Mouse (Mus musculus) forebrain, postnatal 0 days (tissue): ENCODE data around the gene Gramd1c. TPM values are rescaled to one million over a fixed set of nuclear protein-coding genes. Genes with fewer than 3 reads are reported as not detected.
A peak's percentile ranks its signal among the peaks of the same experiment; 100 is the strongest.

Experiments
- ATAC-seq: fragments of 200-750 bp; cut with Nextera tagmentation; 2 replicates; pipeline ENCODE4 v1.8.0; 2017; ENCODE audit warnings: mild to moderate bottlenecking, moderate library complexity
- DNase-seq: peaks from one replicate; pipeline ENCODE4 v3.0.0-alpha.2; 2015
- H3K27ac ChIP-seq: fragments of 300-500 bp; sonication (generic); 2 replicates; pipeline ENCODE4 v1.5.1; 2014; ENCODE audit warnings: low read depth, mild to moderate bottlenecking, antibody characterized with exemption, low read length, moderate library complexity, mixed read lengths
- H3K27me3 ChIP-seq: fragments of 300-500 bp; sonication (generic); 2 replicates; pipeline ENCODE4 v1.6.1; 2014; ENCODE audit warnings: mild to moderate bottlenecking, low read length, mixed read lengths; ENCODE audit not compliant: insufficient read depth
- H3K36me3 ChIP-seq: fragments of 300-500 bp; sonication (generic); 2 replicates; pipeline ENCODE4 v1.6.1; 2014; ENCODE audit warnings: mild to moderate bottlenecking, moderate library complexity; ENCODE audit not compliant: insufficient read depth
- H3K4me1 ChIP-seq: fragments of 300-500 bp; sonication (generic); 2 replicates; pipeline ENCODE4 v1.6.1; 2014; ENCODE audit warnings: antibody characterized with exemption; ENCODE audit not compliant: insufficient read depth
- H3K4me2 ChIP-seq: fragments of 300-500 bp; sonication (generic); 2 replicates; pipeline ENCODE4 v1.6.1; 2014; ENCODE audit warnings: low read depth, mild to moderate bottlenecking, moderate library complexity
- H3K4me3 ChIP-seq: fragments of 300-500 bp; sonication (generic); 2 replicates; pipeline ENCODE4 v1.5.1; 2014; ENCODE audit warnings: low read depth, low read length, mixed read lengths
- H3K9ac ChIP-seq: fragments of 300-500 bp; sonication (generic); 2 replicates; pipeline ENCODE4 v1.6.1; 2014; ENCODE audit warnings: mild to moderate bottlenecking
- H3K9me3 ChIP-seq: fragments of 300-500 bp; sonication (generic); 2 replicates; pipeline ENCODE4 v1.6.1; 2016; ENCODE audit warnings: low read length
- CTCF ChIP-seq: sonication (generic); IDR thresholded peaks from 2 replicates; pipeline ENCODE4 v1.5.1; 2016; ENCODE audit warnings: antibody characterized with exemption, control low read depth, low read depth
- WGBS: fragments of 180-500 bp; shearing (Covaris S2); extraction: QIAGEN DNeasy Blood & Tissue Kit; methylation state at CpG from one replicate; pipeline ENCODE4 v1.1.7; 2014; 5-methylcytosine and 5-hydroxymethylcytosine counted together
- polyA plus RNA-seq: library from polyadenylated mRNA; unstranded; fragments of >200 nt; fragmentation: Nextera tagmentation; extraction: Ambion mirVana; gene quantifications from 2 replicates; pipeline ENCODE4 v1.2.1, GENCODE M21; 2015
- total RNA-seq: library from RNA; depleted of rRNA; stranded (reverse); fragments of >200 nt; gene quantifications from 2 replicates; pipeline ENCODE4 v1.2.3, GENCODE M21; 2014; rRNA removed

The Gramd1c gene
- total RNA-seq (2.7 and 4.4 TPM in 2 replicates), polyA plus RNA-seq (0.93 and 2.1 TPM in 2 replicates)

DNA sequence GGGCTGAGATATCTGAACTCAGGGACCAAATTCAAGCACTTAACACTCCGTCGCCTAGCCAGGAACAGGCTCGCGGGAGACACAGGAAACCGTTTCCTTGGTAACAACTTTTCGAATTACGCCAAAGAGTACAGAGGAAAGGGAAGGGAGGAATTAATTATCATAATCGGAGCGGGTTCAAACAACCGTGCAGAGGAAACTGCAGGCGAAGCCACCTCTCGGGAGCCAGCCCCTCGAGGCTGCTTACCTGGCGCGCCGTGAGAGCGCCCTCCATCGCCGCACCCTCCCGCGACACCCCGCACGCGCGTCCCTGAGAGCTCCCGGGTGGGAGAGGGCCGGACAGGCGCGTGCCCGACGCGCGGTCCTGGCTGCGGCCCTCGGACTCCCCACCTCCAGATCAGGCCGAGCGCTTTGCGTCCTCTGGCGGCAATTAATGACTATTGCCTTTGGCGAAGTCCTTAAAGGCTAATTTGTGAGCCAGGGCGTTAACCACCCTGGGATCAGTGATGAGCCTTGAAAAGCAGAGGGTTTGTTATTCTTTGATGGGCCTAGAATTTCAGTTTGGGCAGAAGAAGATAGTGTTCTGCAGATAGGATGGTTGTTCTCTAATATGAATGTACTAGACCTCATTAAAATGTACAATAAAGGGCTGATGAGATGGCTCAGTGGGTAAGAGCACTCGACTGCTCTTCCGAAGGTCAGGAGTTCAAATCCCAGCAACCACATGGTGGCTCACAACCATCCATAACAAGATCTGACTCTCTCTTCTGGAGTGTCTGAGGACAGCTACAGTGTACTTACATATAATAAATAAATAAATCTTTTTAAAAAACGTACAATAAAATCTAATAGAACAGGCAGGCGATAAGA is at the start of gene Gramd1c:
TSS of gene Gramd1c (minus strand) at position 321 of the 870 bp plus-strand sequence.
- no peaks in the 10 kb centered on the region for H3K27me3 ChIP-seq
- WGBS = 6% methylated on average over 45 of the region's 45 CpGs

DNA sequence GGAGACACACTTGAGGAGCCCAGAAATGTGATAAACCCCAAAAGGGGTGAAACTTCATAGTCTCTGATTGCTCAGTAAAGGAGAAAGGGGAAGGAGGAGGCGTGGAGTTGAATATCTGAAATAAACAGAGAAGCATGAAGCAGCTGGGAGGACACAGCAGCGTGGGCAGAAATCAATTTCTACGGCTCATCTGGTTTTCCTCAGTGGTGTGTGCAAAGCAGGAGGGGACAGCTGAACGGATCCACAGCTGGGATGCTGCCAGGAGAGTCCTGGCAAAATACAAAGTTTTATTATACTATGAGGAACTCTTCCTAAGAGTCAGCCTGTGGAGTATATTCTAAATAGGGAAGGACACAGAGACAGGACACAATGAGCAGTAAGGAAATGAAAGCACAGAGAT is 45.9 kb upstream of the Gramd1c start:
- peaks cover 57% of the 10 kb centered on the region for H3K36me3 ChIP-seq
- no peak overlapping the region for H3K27ac ChIP-seq
- TF ChIP-seq CTCF = no peak
- H3K9me3 ChIP-seq = no peaks in the 10 kb centered on the region
- H3K4me2 ChIP-seq = no peak overlapping the region
- ATAC-seq (no peak), DNase-seq (no peak)
- WGBS = 80% methylated on average over 4 of the region's 4 CpGs
- no peaks in the 10 kb centered on the region for H3K27me3 ChIP-seq
- no peaks in the 10 kb centered on the region for H3K4me1 ChIP-seq
- H3K9ac ChIP-seq = no peak overlapping the region
- no peak overlapping the region for H3K4me3 ChIP-seq

More for the DNA sequence above, at the start of gene Gramd1c:
- peak within 1 kb of the TSS; percentile 85 for H3K27ac ChIP-seq
- ATAC-seq (peak; percentile 93), DNase-seq (peak; percentile 87)
- no peaks in the 10 kb centered on the region for H3K4me1 ChIP-seq
- no peaks in the 10 kb centered on the region for H3K36me3 ChIP-seq
- H3K9me3 ChIP-seq = no peaks in the 10 kb centered on the region
- H3K4me3 ChIP-seq = peak within 1 kb of the TSS; percentile 46
- peak; percentile 83 for TF ChIP-seq CTCF
- H3K4me2 ChIP-seq = peak within 1 kb of the TSS; percentile 67
- peak within 1 kb of the TSS; percentile 68 for H3K9ac ChIP-seq

DNA sequence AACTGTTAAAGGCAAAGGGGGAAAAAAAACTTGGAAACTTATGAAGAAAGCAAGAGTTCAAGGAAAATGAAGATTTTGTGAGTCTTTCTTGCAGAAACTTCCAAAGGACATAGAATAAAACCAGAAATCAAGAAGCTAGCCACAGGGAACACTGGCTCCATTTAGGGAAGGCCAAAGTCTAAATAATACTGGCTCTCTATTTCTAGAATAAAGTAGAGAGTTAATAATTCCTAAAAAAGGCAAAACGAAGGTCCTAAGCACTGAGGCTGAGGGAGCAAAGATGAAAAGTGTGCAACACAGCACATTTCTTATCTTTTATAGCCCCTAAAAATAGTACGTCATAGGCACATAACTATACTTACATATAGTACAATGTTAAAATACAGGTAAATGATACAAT is 42.1 kb upstream of the Gramd1c start:
- Histone ChIP-seq H3K9me3 (no peaks in the 10 kb centered on the region), H3K4me3 (no peak overlapping the region), H3K36me3 (peaks cover 67% of the 10 kb centered on the region), H3K4me1 (no peaks in the 10 kb centered on the region), H3K27ac (no peak overlapping the region), H3K27me3 (no peaks in the 10 kb centered on the region), H3K4me2 (no peak overlapping the region), H3K9ac (no peak overlapping the region)
- TF ChIP-seq CTCF = no peak
- 93% methylated on average over 2 of the region's 2 CpGs for WGBS
- ATAC-seq (no peak), DNase-seq (no peak)

DNA sequence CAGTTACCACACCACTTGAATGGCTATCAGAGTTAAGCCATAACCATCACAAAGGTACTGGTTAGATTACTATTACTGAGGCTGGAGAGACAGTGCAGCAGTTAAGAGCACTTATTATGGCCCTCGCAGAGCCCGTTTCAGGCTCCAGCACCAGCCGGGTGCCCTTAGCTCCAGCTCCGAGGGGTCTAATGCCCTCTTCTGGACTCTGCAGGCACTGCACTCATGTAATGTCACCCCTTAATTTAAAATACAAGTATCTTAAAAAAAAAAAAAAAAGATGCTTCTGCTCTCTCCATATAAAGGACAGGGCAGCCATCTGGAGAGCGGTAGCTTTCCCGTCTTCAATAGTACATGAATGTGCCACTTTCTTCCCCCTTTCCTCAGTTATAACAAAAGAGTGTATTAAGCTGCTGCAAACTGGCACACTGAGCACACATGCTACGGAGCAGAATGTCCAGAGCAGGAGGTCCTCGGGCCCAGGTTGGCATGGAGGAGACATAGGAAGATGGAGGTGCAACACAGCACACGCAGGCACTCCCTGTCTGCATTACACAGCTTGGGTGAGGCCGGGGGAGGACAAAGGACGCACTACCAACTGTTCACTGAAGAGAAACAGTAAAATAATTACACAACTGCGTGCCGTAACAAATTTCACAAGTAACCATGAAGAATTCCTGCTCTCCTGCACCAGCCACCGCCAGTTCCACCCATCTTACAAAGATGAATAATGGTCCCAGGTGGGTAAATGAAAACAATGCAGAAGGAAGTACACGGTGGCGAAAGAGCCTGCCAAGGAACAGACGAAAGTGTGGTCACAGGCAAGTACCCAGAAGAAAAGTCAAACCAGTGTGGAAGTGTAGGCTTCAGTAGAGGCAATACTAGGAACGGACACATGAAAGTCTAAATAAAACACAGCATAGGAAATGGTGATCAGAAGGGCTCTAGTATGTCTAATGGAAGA is 40.9 kb upstream of the Gramd1c start:
- ATAC-seq = no peak
- WGBS = 92% methylated on average over 18 of the region's 18 CpGs
- no peak overlapping the region for H3K27ac ChIP-seq
- no peak overlapping the region for H3K4me3 ChIP-seq
- H3K9me3 ChIP-seq = no peaks in the 10 kb centered on the region
- no peaks in the 10 kb centered on the region for H3K4me1 ChIP-seq
- no peak overlapping the region for H3K9ac ChIP-seq
- DNase-seq = no peak
- H3K27me3 ChIP-seq = no peaks in the 10 kb centered on the region
- TF ChIP-seq CTCF = peak; percentile 8; the same call in 1 of the 2 replicates
- H3K36me3 ChIP-seq = peaks cover 68% of the 10 kb centered on the region
- H3K4me2 ChIP-seq = no peak overlapping the region

DNA sequence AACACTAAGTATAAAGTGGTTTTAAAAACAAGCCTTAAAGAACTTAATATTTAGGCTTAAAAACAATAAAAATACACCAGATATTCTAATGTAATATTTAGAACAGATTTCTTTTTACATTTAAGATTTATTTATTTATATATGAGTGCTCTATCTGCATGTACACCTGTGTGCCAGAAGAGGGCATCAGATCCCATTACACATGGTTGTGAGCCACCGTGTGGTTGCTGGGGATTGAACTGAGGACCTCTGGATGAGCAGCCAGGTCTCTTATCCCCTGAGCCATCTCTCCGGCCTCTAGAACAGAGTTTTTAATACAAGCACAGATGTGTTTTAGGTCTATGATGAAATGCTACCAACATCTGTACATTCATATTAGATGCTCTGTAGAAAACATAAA is 39.8 kb upstream of the Gramd1c start:
- DNase-seq = no peak
- Histone ChIP-seq H3K4me3 (no peak overlapping the region), H3K27ac (no peak overlapping the region), H3K9me3 (no peaks in the 10 kb centered on the region), H3K27me3 (no peaks in the 10 kb centered on the region), H3K4me1 (no peaks in the 10 kb centered on the region), H3K36me3 (peaks cover 69% of the 10 kb centered on the region), H3K9ac (no peak overlapping the region), H3K4me2 (no peak overlapping the region)
- peak; percentile 35 for TF ChIP-seq CTCF
- ATAC-seq = no peak
- whole genome bisulfite sequencing = 90% methylated on average over 2 of the region's 2 CpGs

DNA sequence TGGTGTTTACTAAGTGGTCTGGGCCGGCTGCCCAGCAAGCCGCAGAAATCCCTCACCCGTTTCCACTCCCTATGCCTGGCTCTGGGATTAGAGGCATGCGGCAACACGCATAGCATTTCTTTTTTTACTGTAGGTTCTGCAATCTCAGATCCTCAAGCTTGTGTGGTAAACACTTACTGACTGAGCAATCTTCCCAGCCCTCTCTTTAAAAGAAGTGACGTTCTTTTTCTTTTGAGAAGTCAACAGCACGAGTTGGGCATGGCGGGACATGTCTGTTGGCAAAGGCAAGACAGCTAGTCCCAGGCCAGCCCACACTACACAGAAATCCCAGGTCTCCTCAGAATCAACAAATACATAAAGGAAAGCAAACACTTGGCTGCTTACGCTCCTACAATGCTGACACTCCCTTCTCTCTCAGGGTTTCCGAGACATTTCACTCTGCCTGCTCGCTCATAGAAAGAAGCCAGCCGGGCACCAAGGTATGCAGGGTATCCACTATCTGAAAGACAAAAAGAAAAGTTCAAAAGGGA is 38.1 kb upstream of the Gramd1c start:
- Histone ChIP-seq H3K27me3 (no peaks in the 10 kb centered on the region), H3K9me3 (no peaks in the 10 kb centered on the region), H3K27ac (no peak overlapping the region), H3K36me3 (peaks cover 69% of the 10 kb centered on the region), H3K4me3 (no peak overlapping the region), H3K4me1 (no peaks in the 10 kb centered on the region), H3K4me2 (no peak overlapping the region), H3K9ac (no peak overlapping the region)
- WGBS = 91% methylated on average over 12 of the region's 12 CpGs
- TF ChIP-seq CTCF = no peak
- ATAC-seq (no peak), DNase-seq (no peak)
